Mouse (Mus musculus) heart, postnatal 36 days (tissue): ENCODE measurements around the gene Ankrd23. TPM values are rescaled to one million over a fixed set of nuclear protein-coding genes. Genes with fewer than 3 reads are reported as not detected.

Experiments
- DNase-seq, 2 experiments: peaks; one replicate each; pipeline ENCODE4 v3.0.0; 2021 to 2022
- intact Hi-C: fragments of 180-260 bp; cut with DNase I; formaldehyde crosslinking; loops from one replicate; pipeline ENCODE4 v1.15.1; 2025
- total RNA-seq, 2 experiments: library from RNA; stranded (reverse); gene quantifications; 2 replicates each; pipeline ENCODE4 v1.2.3; 2021

The Ankrd23 gene
- total RNA-seq, 2 experiments from 2014 or later, result 203 to 373 TPM

- intact Hi-C loops, result loop anchor here (2.0 kb wide), 1 partner anchor 17 kb away; no protein-coding TSS in a partner anchor
- peak; percentile 54 to 71 for DNase-seq
These were observed 27.4 kb upstream of the Ankrd23 start for GRCm38 (mm10) chr1:36564101-36564500.

- intact Hi-C loops, result loop anchor here (2.0 kb wide), 2 partner anchors 17 to 25 kb away; no protein-coding TSS in a partner anchor
- DNase-seq, result no peak
These were observed 26.9 kb upstream of the Ankrd23 start for GRCm38 (mm10) chr1:36563632-36564031.

- no peak for DNase-seq
- intact Hi-C loops, result loop anchor here (2.0 kb wide), 1 partner anchor 26 kb away; no protein-coding TSS in a partner anchor
These were observed 26.5 kb upstream of the Ankrd23 start for GRCm38 (mm10) chr1:36563197-36563596.

- intact Hi-C loops, result loop anchor here (2.0 kb wide), 1 partner anchor 26 kb away; no protein-coding TSS in a partner anchor
- DNase-seq, result no peak
These were observed 25.7 kb upstream of the Ankrd23 start for GRCm38 (mm10) chr1:36562388-36562787.

GRCm38 (mm10) chr1:36560903-36561302, 24.2 kb upstream of the Ankrd23 start:
- intact Hi-C loops, result no loop called here
- DNase-seq, result peak in 1 of 2 experiments; percentile 28

- intact Hi-C loops, result no loop called here
These were observed 23.2 kb upstream of the Ankrd23 start for GRCm38 (mm10) chr1:36559888-36560287.

GRCm38 (mm10) chr1:36559256-36559655, 22.6 kb upstream of the Ankrd23 start:
- DNase-seq, result no peak
- intact Hi-C loops, result no loop called here

More at GRCm38 (mm10) chr1:36559888-36560287, 23.2 kb upstream of the Ankrd23 start:
- DNase-seq, result no peak

GRCm38 (mm10) chr1:36558031-36558993, 21.6 kb upstream of the Ankrd23 start, which contains the start of gene Sema4c:
Gene Sema4c (minus strand): TSS chr1:36558349.
- peak; percentile 80 to 84 for DNase-seq
- intact Hi-C loops, result no loop called here

GRCm38 (mm10) chr1:36557457-36558011, 20.9 kb upstream of the Ankrd23 start:
- intact Hi-C loops, result loop anchor here (2.0 kb wide), 1 partner anchor 55 kb away; no protein-coding TSS in a partner anchor
- DNase-seq, result peak; percentile 88 to 90

- intact Hi-C loops, result loop anchor here (2.0 kb wide), 1 partner anchor 56 kb away; no protein-coding TSS in a partner anchor
- peak; percentile 95 for DNase-seq
These were observed 20.1 kb upstream of the Ankrd23 start for GRCm38 (mm10) chr1:36556553-36557456.

- intact Hi-C loops, result loop anchor here (2.0 kb wide), 1 partner anchor 57 kb away; no protein-coding TSS in a partner anchor
These were observed 19.2 kb upstream of the Ankrd23 start for GRCm38 (mm10) chr1:36555798-36556395.

GRCm38 (mm10) chr1:36554633-36555399, 18.1 kb upstream of the Ankrd23 start:
- intact Hi-C loops, result no loop called here
- peak in 1 of 2 experiments; percentile 28 for DNase-seq

More at GRCm38 (mm10) chr1:36555798-36556395, 19.2 kb upstream of the Ankrd23 start:
- peak; percentile 29 to 42 for DNase-seq

GRCm38 (mm10) chr1:36552506-36552905, 15.8 kb upstream of the Ankrd23 start:
- intact Hi-C loops, result loop anchor here (1.0 kb wide), 1 partner anchor 80 kb away; no protein-coding TSS in a partner anchor
- DNase-seq, result no peak

- no peak for DNase-seq
- intact Hi-C loops, result loop anchor here (1.0 kb wide), 1 partner anchor 80 kb away; no protein-coding TSS in a partner anchor
These were observed 15.2 kb upstream of the Ankrd23 start for GRCm38 (mm10) chr1:36551904-36552303.

GRCm38 (mm10) chr1:36550075-36550863, 13.6 kb upstream of the Ankrd23 start:
- no peak for DNase-seq
- intact Hi-C loops, result no loop called here

- intact Hi-C loops, result loop anchor here (5.0 kb wide), 1 partner anchor 188 kb away; no protein-coding TSS in a partner anchor
- DNase-seq, result no peak
These were observed 12.8 kb upstream of the Ankrd23 start for GRCm38 (mm10) chr1:36549491-36549890.

GRCm38 (mm10) chr1:36548771-36549170, 12.1 kb upstream of the Ankrd23 start:
- no peak for DNase-seq
- intact Hi-C loops, result loop anchor here (5.0 kb wide), 1 partner anchor 189 kb away; no protein-coding TSS in a partner anchor
